Mouse (Mus musculus): ENCODE results near the gene Dennd2a.
A peak's percentile ranks its signal among the peaks of the same experiment; 100 is the strongest.

Dennd2a gene

GRCm38 (mm10) chr6:39556900-39557659 is 587 bp downstream of the Dennd2a start:
- no peak for DNase-seq (ENCODE audit: low spot score in 2 of 2)

GRCm38 (mm10) chr6:39555648-39555945 is 2.1 kb downstream of the Dennd2a start:
- no peak for DNase-seq (ENCODE audit: low spot score in 2 of 2)

GRCm38 (mm10) chr6:39554888-39555647 is 2.6 kb downstream of the Dennd2a start:
- no peak for DNase-seq (ENCODE audit: low spot score in 2 of 2)

GRCm38 (mm10) chr6:39551981-39552636 is 5.6 kb downstream of the Dennd2a start:
- DNase-seq (ENCODE audit: low spot score in 2 of 2), result no peak

- no peak for DNase-seq (ENCODE audit: low spot score in 2 of 2)
Observed at GRCm38 (mm10) chr6:39548030-39548429, 9.6 kb downstream of the Dennd2a start.

GRCm38 (mm10) chr6:39545474-39545873 is 12.2 kb downstream of the Dennd2a start:
- DNase-seq (ENCODE audit: low spot score in 2 of 2), result no peak

- no peak for DNase-seq (ENCODE audit: low spot score in 2 of 2)
Observed at GRCm38 (mm10) chr6:39543769-39544420, 13.8 kb downstream of the Dennd2a start.

- DNase-seq (ENCODE audit: low spot score in 2 of 2), result no peak
Observed at GRCm38 (mm10) chr6:39542631-39543597, 14.8 kb downstream of the Dennd2a start.

GRCm38 (mm10) chr6:39540563-39540962 is 17.1 kb downstream of the Dennd2a start:
- no peak for DNase-seq (ENCODE audit: low spot score in 2 of 2)

GRCm38 (mm10) chr6:39539679-39540155 is 17.9 kb downstream of the Dennd2a start:
- DNase-seq (ENCODE audit: low spot score in 2 of 2), result no peak

- DNase-seq (ENCODE audit: low spot score in 2 of 2), result no peak
Observed at GRCm38 (mm10) chr6:39538227-39538626, 19.4 kb downstream of the Dennd2a start.

GRCm38 (mm10) chr6:39537276-39537675 is 20.4 kb downstream of the Dennd2a start:
- DNase-seq (ENCODE audit: low spot score in 2 of 2), result no peak

- no peak for DNase-seq (ENCODE audit: low spot score in 2 of 2)
Observed at GRCm38 (mm10) chr6:39536621-39537020, 21.0 kb downstream of the Dennd2a start.

- no peak for DNase-seq (ENCODE audit: low spot score in 2 of 2)
Observed at GRCm38 (mm10) chr6:39534944-39535343, 22.7 kb downstream of the Dennd2a start.

- peak; percentile 65 to 66 for DNase-seq (ENCODE audit: low spot score in 2 of 2)
Observed at GRCm38 (mm10) chr6:39528671-39529535, 28.8 kb downstream of the Dennd2a start.

GRCm38 (mm10) chr6:39527811-39528210 is 29.9 kb downstream of the Dennd2a start:
- no peak for DNase-seq (ENCODE audit: low spot score in 2 of 2)

- no peak for DNase-seq (ENCODE audit: low spot score in 2 of 2)
Observed at GRCm38 (mm10) chr6:39527337-39527784, 30.3 kb downstream of the Dennd2a start.

- DNase-seq (ENCODE audit: low spot score in 2 of 2), result no peak
Observed at GRCm38 (mm10) chr6:39526797-39527196, 30.9 kb downstream of the Dennd2a start.

- no peak for DNase-seq (ENCODE audit: low spot score in 2 of 2)
Observed at GRCm38 (mm10) chr6:39523161-39523560, 34.5 kb downstream of the Dennd2a start.

GRCm38 (mm10) chr6:39522425-39522824 is 35.2 kb downstream of the Dennd2a start:
- no peak for DNase-seq (ENCODE audit: low spot score in 2 of 2)

Data from right cerebral cortex, postnatal 36 days (tissue).